Mouse (Mus musculus) heart, postnatal 0 days (tissue): ENCODE data around the gene Kcnd3.

Experiments
- CTCF ChIP-seq: IDR thresholded peaks from 2 replicates; pipeline ENCODE4 v1.5.1; 2016; ENCODE audit warnings: antibody characterized with exemption, control low read depth, low read depth
- EP300 ChIP-seq: IDR thresholded peaks from 2 replicates; pipeline ENCODE4 v1.6.1; 2016; ENCODE audit warnings: antibody characterized with exemption, low read depth

- TF ChIP-seq EP300 (no peak), CTCF (peak; percentile 53)
Observed at GRCm38 (mm10) chr3:105450641-105451470, 1.3 kb upstream of the Kcnd3 start.
